Mouse (Mus musculus) layer of hippocampus, postnatal 36 days (tissue): ENCODE measurements at regions not wholly inside any gene's neighbourhood (a gene's known extent, or its start where the extent isn't known, plus 50 kb on each side); places are given as distances from the start of the nearest gene placed in this dataset.

Experiments
- DNase-seq, 2 experiments: peaks; one replicate each; pipeline ENCODE4 v3.0.0; 2022

GRCm38 (mm10) chr19:49563612-49564256, 1114.7 kb downstream of the Sorcs1 start:
- DNase-seq: no peak

GRCm38 (mm10) chr19:49539445-49540407, 1138.7 kb downstream of the Sorcs1 start:
- DNase-seq: peak; percentile 11 to 35
